Mouse (Mus musculus) erythroblast, embryonic 14.5 days (primary cell): Measurements from ENCODE around the gene H6pd.

Experiments used
- GATA1 ChIP-seq: IDR thresholded peaks from 2 replicates; pipeline ENCODE4 v1.6.1; 2012; ENCODE audit warnings: low read length, inconsistent platforms, mixed read lengths
- TAL1 ChIP-seq: IDR thresholded peaks from 3 replicates; pipeline ENCODE4 v1.6.1; 2012; ENCODE audit warnings: low read length, inconsistent platforms, mixed read lengths

- TF ChIP-seq TAL1: no peak
- no peak for TF ChIP-seq GATA1
These were observed 48.4 kb downstream of the H6pd start for GRCm38 (mm10) chr4:149960391-149960790.
